Mouse (Mus musculus): ENCODE results near the gene Bicra. TPM values are rescaled to one million over a fixed set of nuclear protein-coding genes. Genes with fewer than 3 reads are reported as not detected.

The Bicra gene
- polyA plus RNA-seq, 1 experiment from 2014 or later: 8.3 TPM

- H3K27me3 ChIP-seq (ENCODE audit: control insufficient read depth, insufficient read depth, low read length): no peaks in the 10 kb centered on the region
- H3K36me3 ChIP-seq (ENCODE audit: control insufficient read depth, insufficient read depth, low read length): no peaks in the 10 kb centered on the region
- H3K9me3 ChIP-seq (ENCODE audit: control insufficient read depth, low read depth, low read length): no peaks in the 10 kb centered on the region
- H3K4me2 ChIP-seq (replicated peaks; ENCODE audit: low read depth, low read length): no peak overlapping the region
- WGBS: 21% methylated on average over 4 of the region's 4 CpGs
- H3K4me1 ChIP-seq (ENCODE audit: control insufficient read depth, insufficient read depth, low read length): no peaks in the 10 kb centered on the region
- 0 out of 2 replicates have a peak, but pooled peaks have one; percentile 53 for ATAC-seq (ENCODE audit: insufficient number of reproducible peaks, insufficient read depth, low FRiP score, low read depth)
- no peak overlapping the region for H3K27ac ChIP-seq (ENCODE audit: low read length)
- no peak overlapping the region for H3K9ac ChIP-seq (replicated peaks; ENCODE audit: low read depth, low read length)
- no peak overlapping the region for H3K4me3 ChIP-seq (ENCODE audit: low read depth, low read length)
Observed at GRCm38 (mm10) chr7:15929910-15930309, 117.8 kb downstream of the Bicra start.

- Histone ChIP-seq H3K9ac (replicated peaks; ENCODE audit: low read depth, low read length) (peak within 1 kb of the TSS; percentile 74), H3K4me2 (replicated peaks; ENCODE audit: low read depth, low read length) (peak within 1 kb of the TSS; percentile 56), H3K36me3 (ENCODE audit: control insufficient read depth, insufficient read depth, low read length) (peaks cover 21% of the 10 kb centered on the region), H3K27ac (ENCODE audit: low read length) (peak within 1 kb of the TSS; percentile 79), H3K4me1 (ENCODE audit: control insufficient read depth, insufficient read depth, low read length) (peaks cover 8% of the 10 kb centered on the region), H3K27me3 (ENCODE audit: control insufficient read depth, insufficient read depth, low read length) (no peaks in the 10 kb centered on the region), H3K4me3 (ENCODE audit: low read depth, low read length) (peak within 1 kb of the TSS; percentile 58), H3K9me3 (ENCODE audit: control insufficient read depth, low read depth, low read length) (no peaks in the 10 kb centered on the region)
- WGBS: under 1% methylated on average over 33 of the region's 33 CpGs
- peak; percentile 94 for ATAC-seq (ENCODE audit: insufficient number of reproducible peaks, insufficient read depth, low FRiP score, low read depth)
Observed at GRCm38 (mm10) chr7:15922220-15922773, 125.4 kb downstream of the Bicra start, which contains the start of gene Selenow. Gene Selenow (minus strand): TSS chr7:15922402.

DNA sequence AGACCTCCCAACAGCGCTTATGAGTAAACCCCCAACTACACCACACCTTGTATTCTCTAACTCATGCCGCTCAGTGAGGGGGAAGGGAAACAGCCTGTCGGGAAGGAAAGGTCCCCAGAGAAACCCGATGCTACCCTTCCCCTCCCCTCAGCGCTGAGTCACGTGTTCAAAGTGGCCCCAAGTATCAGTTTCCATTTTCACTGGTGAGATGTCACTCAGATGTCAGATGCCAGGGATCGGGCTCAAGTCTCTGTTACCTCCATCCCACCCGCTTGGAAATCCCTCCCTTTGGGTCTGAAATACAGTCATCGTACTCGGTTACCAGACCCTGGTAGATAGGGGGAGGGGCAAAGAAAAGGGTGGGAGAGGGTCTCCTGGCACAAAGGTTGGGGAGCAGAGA lies 125.9 kb downstream of the Bicra start:
- H3K27me3 ChIP-seq (ENCODE audit: control insufficient read depth, insufficient read depth, low read length): no peaks in the 10 kb centered on the region
- H3K4me1 ChIP-seq (ENCODE audit: control insufficient read depth, insufficient read depth, low read length): peaks cover 8% of the 10 kb centered on the region
- peaks cover 26% of the 10 kb centered on the region for H3K36me3 ChIP-seq (ENCODE audit: control insufficient read depth, insufficient read depth, low read length)
- peak overlapping the region; percentile 58 for H3K4me3 ChIP-seq (ENCODE audit: low read depth, low read length)
- under 1% methylated on average over 10 of the region's 10 CpGs for WGBS
- H3K9ac ChIP-seq (replicated peaks; ENCODE audit: low read depth, low read length): peak overlapping the region; percentile 74
- no peaks in the 10 kb centered on the region for H3K9me3 ChIP-seq (ENCODE audit: control insufficient read depth, low read depth, low read length)
- peak overlapping the region; percentile 79 for H3K27ac ChIP-seq (ENCODE audit: low read length)
- peak; percentile 46; the same call in 1 of the 2 replicates for ATAC-seq (ENCODE audit: insufficient number of reproducible peaks, insufficient read depth, low FRiP score, low read depth)
- peak overlapping the region; percentile 56 for H3K4me2 ChIP-seq (replicated peaks; ENCODE audit: low read depth, low read length)

Other genes starting within 250 kb of the Bicra start
- not detected in 2 replicates for gene Obox6, start 208.2 kb downstream of the Bicra start, polyA plus RNA-seq (2014; fragmentation: Nextera tagmentation; extraction: Ambion mirVana)
- not detected in 2 replicates for gene Crx, start 168.0 kb downstream of the Bicra start, polyA plus RNA-seq (2014; fragmentation: Nextera tagmentation; extraction: Ambion mirVana)
- not detected in 2 replicates for gene Crxos, start 165.3 kb downstream of the Bicra start, polyA plus RNA-seq (2014; fragmentation: Nextera tagmentation; extraction: Ambion mirVana)
- gene Selenow, start 125.5 kb downstream of the Bicra start, polyA plus RNA-seq (2014; fragmentation: Nextera tagmentation; extraction: Ambion mirVana): 958 and 987 TPM in 2 replicates
- 187 and 201 TPM in 2 replicates for gene Nop53, start 101.8 kb downstream of the Bicra start, polyA plus RNA-seq (2014; fragmentation: Nextera tagmentation; extraction: Ambion mirVana)
- 36.1 and 49.9 TPM in 2 replicates for gene Ehd2, start 80.4 kb downstream of the Bicra start, polyA plus RNA-seq (2014; fragmentation: Nextera tagmentation; extraction: Ambion mirVana)
- 0.12 TPM in 1 of 2 replicates, not detected in the other for gene Zfp541, start 13.9 kb upstream of the Bicra start, polyA plus RNA-seq (2014; fragmentation: Nextera tagmentation; extraction: Ambion mirVana)
- gene Napa, start 50.5 kb upstream of the Bicra start, polyA plus RNA-seq (2014; fragmentation: Nextera tagmentation; extraction: Ambion mirVana): 188 and 213 TPM in 2 replicates
- gene Kptn, start 72.0 kb upstream of the Bicra start, polyA plus RNA-seq (2014; fragmentation: Nextera tagmentation; extraction: Ambion mirVana): 30.3 and 31.2 TPM in 2 replicates
- 0.35 and 0.38 TPM in 2 replicates for gene Slc8a2, start 81.9 kb upstream of the Bicra start, polyA plus RNA-seq (2014; fragmentation: Nextera tagmentation; extraction: Ambion mirVana)
- 32.2 and 44.4 TPM in 2 replicates for gene Meis3, start 127.2 kb upstream of the Bicra start, polyA plus RNA-seq (2014; fragmentation: Nextera tagmentation; extraction: Ambion mirVana)
- 8.4 and 9.9 TPM in 2 replicates for gene Dhx34, start 174.1 kb upstream of the Bicra start, polyA plus RNA-seq (2014; fragmentation: Nextera tagmentation; extraction: Ambion mirVana)
- gene C5ar2, start 196.2 kb upstream of the Bicra start, polyA plus RNA-seq (2014; fragmentation: Nextera tagmentation; extraction: Ambion mirVana): 0.14 and 0.27 TPM in 2 replicates
- gene C5ar1, start 211.6 kb upstream of the Bicra start, polyA plus RNA-seq (2014; fragmentation: Nextera tagmentation; extraction: Ambion mirVana): 2.4 and 3.2 TPM in 2 replicates
- gene Inafm1, start 225.7 kb upstream of the Bicra start, polyA plus RNA-seq (2014; fragmentation: Nextera tagmentation; extraction: Ambion mirVana): 19.0 and 19.5 TPM in 2 replicates
- gene Ccdc9, start 238.9 kb upstream of the Bicra start, polyA plus RNA-seq (2014; fragmentation: Nextera tagmentation; extraction: Ambion mirVana): 20.5 and 23.4 TPM in 2 replicates